Mouse (Mus musculus): ENCODE results near the gene Asxl2. TPM values are rescaled to one million over a fixed set of nuclear protein-coding genes. Genes with fewer than 3 reads are reported as not detected.
"Not testable (repeated sequence)": the region's sequence is repeated elsewhere in the genome, so short reads cannot be mapped to it uniquely, and the experiment has no call there.

Asxl2 gene
- polyA plus RNA-seq, 1 experiment: 10.9 TPM

GRCm38 (mm10) chr12:3389394-3389793 is 37.3 kb upstream of the Asxl2 start:
- Histone ChIP-seq H3K27me3 (ENCODE audit: control insufficient read depth, insufficient read depth, low read length) (no peaks in the 10 kb centered on the region), H3K4me1 (ENCODE audit: control insufficient read depth, insufficient read depth, low read length) (peaks cover 9% of the 10 kb centered on the region), H3K27ac (ENCODE audit: control insufficient read depth, insufficient read depth, low read depth, low read length) (no peak overlapping the region), H3K36me3 (ENCODE audit: control insufficient read depth, insufficient read depth, low read length) (no peaks in the 10 kb centered on the region), H3K4me3 (ENCODE audit: control insufficient read depth, low read depth, low read length) (no peak overlapping the region)
- TF ChIP-seq CTCF (IDR thresholded peaks at IDR 0.05; ENCODE audit: control insufficient read depth, insufficient read depth, insufficient replicate concordance, low read depth, low read length) (no peak), POLR2A (IDR thresholded peaks at IDR 0.05; ENCODE audit: control insufficient read depth, low read depth, low read length) (no peak)

- Histone ChIP-seq H3K27me3 (ENCODE audit: control insufficient read depth, insufficient read depth, low read length) (no peaks in the 10 kb centered on the region), H3K36me3 (ENCODE audit: control insufficient read depth, insufficient read depth, low read length) (no peaks in the 10 kb centered on the region), H3K27ac (ENCODE audit: control insufficient read depth, insufficient read depth, low read depth, low read length) (no peak overlapping the region), H3K4me3 (ENCODE audit: control insufficient read depth, low read depth, low read length) (no peak overlapping the region), H3K4me1 (ENCODE audit: control insufficient read depth, insufficient read depth, low read length) (peaks cover 9% of the 10 kb centered on the region)
- TF ChIP-seq CTCF (IDR thresholded peaks at IDR 0.05; ENCODE audit: control insufficient read depth, insufficient read depth, insufficient replicate concordance, low read depth, low read length) (no peak), POLR2A (IDR thresholded peaks at IDR 0.05; ENCODE audit: control insufficient read depth, low read depth, low read length) (no peak)
Observed at GRCm38 (mm10) chr12:3390071-3390470, 36.6 kb upstream of the Asxl2 start.

GRCm38 (mm10) chr12:3390577-3391262 is 35.9 kb upstream of the Asxl2 start:
- TF ChIP-seq POLR2A (IDR thresholded peaks at IDR 0.05; ENCODE audit: control insufficient read depth, low read depth, low read length) (no peak), CTCF (IDR thresholded peaks at IDR 0.05; ENCODE audit: control insufficient read depth, insufficient read depth, insufficient replicate concordance, low read depth, low read length) (peak; percentile 96)
- Histone ChIP-seq H3K36me3 (ENCODE audit: control insufficient read depth, insufficient read depth, low read length) (no peaks in the 10 kb centered on the region), H3K27ac (ENCODE audit: control insufficient read depth, insufficient read depth, low read depth, low read length) (no peak overlapping the region), H3K27me3 (ENCODE audit: control insufficient read depth, insufficient read depth, low read length) (no peaks in the 10 kb centered on the region), H3K4me3 (ENCODE audit: control insufficient read depth, low read depth, low read length) (no peak overlapping the region), H3K4me1 (ENCODE audit: control insufficient read depth, insufficient read depth, low read length) (peaks cover 9% of the 10 kb centered on the region)

- Histone ChIP-seq H3K27ac (ENCODE audit: control insufficient read depth, insufficient read depth, low read depth, low read length) (no peak overlapping the region), H3K4me3 (ENCODE audit: control insufficient read depth, low read depth, low read length) (no peak overlapping the region), H3K36me3 (ENCODE audit: control insufficient read depth, insufficient read depth, low read length) (no peaks in the 10 kb centered on the region), H3K4me1 (ENCODE audit: control insufficient read depth, insufficient read depth, low read length) (peaks cover 9% of the 10 kb centered on the region), H3K27me3 (ENCODE audit: control insufficient read depth, insufficient read depth, low read length) (no peaks in the 10 kb centered on the region)
- TF ChIP-seq POLR2A (IDR thresholded peaks at IDR 0.05; ENCODE audit: control insufficient read depth, low read depth, low read length) (no peak), CTCF (IDR thresholded peaks at IDR 0.05; ENCODE audit: control insufficient read depth, insufficient read depth, insufficient replicate concordance, low read depth, low read length) (no peak)
Observed at GRCm38 (mm10) chr12:3391276-3391675, 35.4 kb upstream of the Asxl2 start.

GRCm38 (mm10) chr12:3393140-3393539 is 33.5 kb upstream of the Asxl2 start:
- Histone ChIP-seq H3K27ac (ENCODE audit: control insufficient read depth, insufficient read depth, low read depth, low read length) (no peak overlapping the region), H3K4me1 (ENCODE audit: control insufficient read depth, insufficient read depth, low read length) (peaks cover 2% of the 10 kb centered on the region; the same call in 1 of the 2 replicates), H3K36me3 (ENCODE audit: control insufficient read depth, insufficient read depth, low read length) (no peaks in the 10 kb centered on the region), H3K4me3 (ENCODE audit: control insufficient read depth, low read depth, low read length) (no peak overlapping the region), H3K27me3 (ENCODE audit: control insufficient read depth, insufficient read depth, low read length) (no peaks in the 10 kb centered on the region)
- TF ChIP-seq POLR2A (IDR thresholded peaks at IDR 0.05; ENCODE audit: control insufficient read depth, low read depth, low read length): no peak
- TF ChIP-seq CTCF (IDR thresholded peaks at IDR 0.05; ENCODE audit: control insufficient read depth, insufficient read depth, insufficient replicate concordance, low read depth, low read length): no peak

- Histone ChIP-seq H3K27ac (ENCODE audit: control insufficient read depth, insufficient read depth, low read depth, low read length) (no peak overlapping the region), H3K4me1 (ENCODE audit: control insufficient read depth, insufficient read depth, low read length) (no peaks in the 10 kb centered on the region), H3K36me3 (ENCODE audit: control insufficient read depth, insufficient read depth, low read length) (no peaks in the 10 kb centered on the region), H3K27me3 (ENCODE audit: control insufficient read depth, insufficient read depth, low read length) (no peaks in the 10 kb centered on the region), H3K4me3 (ENCODE audit: control insufficient read depth, low read depth, low read length) (no peak overlapping the region)
- no peak for TF ChIP-seq CTCF (IDR thresholded peaks at IDR 0.05; ENCODE audit: control insufficient read depth, insufficient read depth, insufficient replicate concordance, low read depth, low read length)
- TF ChIP-seq POLR2A (IDR thresholded peaks at IDR 0.05; ENCODE audit: control insufficient read depth, low read depth, low read length): no peak
Observed at GRCm38 (mm10) chr12:3396931-3397330, 29.7 kb upstream of the Asxl2 start.

- H3K27me3 ChIP-seq (ENCODE audit: control insufficient read depth, insufficient read depth, low read length); H3K4me1 ChIP-seq (ENCODE audit: control insufficient read depth, insufficient read depth, low read length); H3K27ac ChIP-seq (ENCODE audit: control insufficient read depth, insufficient read depth, low read depth, low read length); H3K4me3 ChIP-seq (ENCODE audit: control insufficient read depth, low read depth, low read length); H3K36me3 ChIP-seq (ENCODE audit: control insufficient read depth, insufficient read depth, low read length): not testable (repeated sequence)
Observed at GRCm38 (mm10) chr12:3405662-3406061, 21.0 kb upstream of the Asxl2 start.

GRCm38 (mm10) chr12:3406585-3406984 is 20.1 kb upstream of the Asxl2 start:
- H3K4me1 ChIP-seq (ENCODE audit: control insufficient read depth, insufficient read depth, low read length): no peaks in the 10 kb centered on the region
- no peaks in the 10 kb centered on the region for H3K27me3 ChIP-seq (ENCODE audit: control insufficient read depth, insufficient read depth, low read length)
- H3K36me3 ChIP-seq (ENCODE audit: control insufficient read depth, insufficient read depth, low read length): no peaks in the 10 kb centered on the region; the same call in 1 of the 2 replicates
- H3K27ac ChIP-seq (ENCODE audit: control insufficient read depth, insufficient read depth, low read depth, low read length): no peak overlapping the region
- no peak overlapping the region for H3K4me3 ChIP-seq (ENCODE audit: control insufficient read depth, low read depth, low read length)
- TF ChIP-seq CTCF (IDR thresholded peaks at IDR 0.05; ENCODE audit: control insufficient read depth, insufficient read depth, insufficient replicate concordance, low read depth, low read length) (no peak), POLR2A (IDR thresholded peaks at IDR 0.05; ENCODE audit: control insufficient read depth, low read depth, low read length) (no peak)

All from testis, adult 2 months (tissue).